Mouse (Mus musculus) G1E (cell line): Measurements from ENCODE around the gene Cog5.

Experiments used
- CTCF ChIP-seq: IDR thresholded peaks from 2 replicates; pipeline ENCODE4 v1.5.1; 2012; ENCODE audit warnings: low read depth, low read length, inconsistent platforms, mixed read lengths
- GATA1 ChIP-seq: IDR thresholded peaks from 2 replicates; pipeline ENCODE4 v1.6.1; 2012; ENCODE audit warnings: borderline replicate concordance, low read length, inconsistent platforms, mixed read lengths
- POLR2AphosphoS5 ChIP-seq: IDR thresholded peaks from 2 replicates; pipeline ENCODE4 v1.6.1; 2012; ENCODE audit warnings: low read depth, low read length, inconsistent platforms; ENCODE audit not compliant: insufficient replicate concordance
- TAL1 ChIP-seq: conservative IDR thresholded peaks from 2 replicates; pipeline ENCODE4 v1.6.1; 2012; ENCODE audit warnings: low read depth, low read length, inconsistent platforms, mixed read lengths

GRCm38 (mm10) chr12:31635240-31635607, 19.4 kb upstream of the Cog5 start:
- TF ChIP-seq CTCF, result no peak
- TF ChIP-seq TAL1, result no peak
- no peak for TF ChIP-seq GATA1
- no peak for TF ChIP-seq POLR2AphosphoS5
